In the genomic region with DNA sequence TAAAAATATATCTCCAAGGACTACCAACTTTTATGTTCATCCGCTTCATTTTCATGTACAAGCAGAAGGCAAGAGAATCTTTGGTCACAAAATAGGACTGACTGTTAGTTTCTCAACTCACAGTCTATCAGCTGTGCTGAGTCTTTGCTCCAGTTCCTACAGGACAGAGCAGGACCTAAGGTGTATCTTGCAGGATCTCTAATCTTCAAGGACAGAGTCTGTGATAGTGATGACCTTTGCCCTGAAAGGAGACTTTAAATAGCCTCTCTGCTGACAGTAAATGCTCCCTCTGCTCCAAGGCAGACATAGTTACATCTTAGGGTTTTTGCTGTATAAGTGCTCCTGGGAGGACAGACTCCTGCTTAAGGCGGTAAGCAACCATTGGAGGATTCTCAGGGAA, we compare ENCODE assay signal across 24 mouse cellular contexts. TPM values are rescaled to one million over a fixed set of nuclear protein-coding genes. Genes with fewer than 3 reads are reported as not detected.
DNase-seq lines count a peak whose midpoint lies in the region; ATAC-seq lines count a peak whose summit lies in the region.
"Had no signal": no experiment of that assay in that cellular context is flagged by ENCODE, and none has a peak within 500 bp of the region (broad histone marks: within the 10 kb centered on the region; RNA-seq: fewer than 3 reads in every experiment).

No protein-coding gene starts in this region.

- peaks cover 5% of the 10 kb centered on the region; the same call in 1 of the 2 replicates for H3K36me3 ChIP-seq in heart, embryonic 10.5 days
- no peaks in the 10 kb centered on the region for H3K36me3 ChIP-seq in heart, embryonic 15.5 days
- no peaks in the 10 kb centered on the region for H3K36me3 ChIP-seq in intestine, embryonic 16.5 days (ENCODE audit: control insufficient read depth, insufficient read depth, low read length)
- H3K36me3 ChIP-seq: forebrain, embryonic 12.5 days had no signal

- peak overlapping the region; percentile 52; the same call in 1 of the 2 replicates for H3K27ac ChIP-seq in heart, embryonic 10.5 days
- peak overlapping the region; percentile 61 for H3K27ac ChIP-seq in heart, embryonic 15.5 days
- H3K27ac ChIP-seq in intestine, embryonic 16.5 days (ENCODE audit: low read length) = no peak overlapping the region
- H3K27ac ChIP-seq: embryonic facial prominence, embryonic 12.5 days; forebrain, embryonic 12.5 days; hindbrain, embryonic 10.5 days; hindbrain, embryonic 14.5 days; kidney, postnatal 0 days had no signal

- no peak overlapping the region for H3K4me2 ChIP-seq in heart, embryonic 15.5 days
- H3K4me2 ChIP-seq in intestine, embryonic 16.5 days (ENCODE audit: low read depth, low read length) = no peak overlapping the region
- H3K4me2 ChIP-seq: embryonic facial prominence, embryonic 12.5 days; forebrain, embryonic 12.5 days; hindbrain, embryonic 14.5 days had no signal

- no peaks in the 10 kb centered on the region for H3K27me3 ChIP-seq in heart, embryonic 10.5 days (ENCODE audit: insufficient read depth, poor library complexity, severe bottlenecking)
- H3K27me3 ChIP-seq in heart, embryonic 15.5 days = no peaks in the 10 kb centered on the region
- no peaks in the 10 kb centered on the region for H3K27me3 ChIP-seq in intestine, embryonic 16.5 days (replicated peaks; ENCODE audit: control insufficient read depth, insufficient read depth, low read length)
- H3K27me3 ChIP-seq: embryonic facial prominence, embryonic 12.5 days; forebrain, embryonic 12.5 days had no signal

- DNase-seq in frontal cortex, postnatal 10 days (ENCODE audit: low spot score in 2 of 2) = no peak
- no peak for DNase-seq in heart, embryonic 10.5 days (ENCODE audit: low spot score)
- no peak for DNase-seq in heart, postnatal 25 days (ENCODE audit: low spot score)
- DNase-seq in heart, postnatal 36 days = no peak
- DNase-seq in left cerebral cortex, postnatal 36 days (ENCODE audit: low spot score in 2 of 2) = no peak
- DNase-seq: adrenal gland, adult 8-10 months; B cell, adult 2 months; cerebellum, adult 11-12 months; cerebellum, adult 9-10 months; cerebellum, postnatal 25 days; gastrocnemius, postnatal 10 days; kidney, adult 11 months; kidney, adult 9 months had no signal

- WGBS in heart, embryonic 10.5 days = 66% methylated on average over 2 of the region's 2 CpGs
- WGBS in heart, embryonic 15.5 days = 72% methylated on average over 2 of the region's 2 CpGs
- 79% methylated on average over 2 of the region's 2 CpGs for WGBS in intestine, embryonic 16.5 days

- peaks cover 68% of the 10 kb centered on the region for H3K4me1 ChIP-seq in heart, embryonic 10.5 days
- H3K4me1 ChIP-seq in heart, embryonic 15.5 days (replicated peaks) = peaks cover 64% of the 10 kb centered on the region
- peaks cover 11% of the 10 kb centered on the region for H3K4me1 ChIP-seq in intestine, embryonic 16.5 days (ENCODE audit: control insufficient read depth, insufficient read depth, low read length)

- H3K4me3 ChIP-seq in heart, embryonic 10.5 days = no peak overlapping the region
- H3K4me3 ChIP-seq in heart, embryonic 15.5 days = no peak overlapping the region
- H3K4me3 ChIP-seq in intestine, embryonic 16.5 days (ENCODE audit: low read length) = no peak overlapping the region
- H3K4me3 ChIP-seq: embryonic facial prominence, embryonic 12.5 days; forebrain, embryonic 12.5 days; hindbrain, embryonic 10.5 days had no signal

- no peaks in the 10 kb centered on the region for H3K9me3 ChIP-seq in heart, embryonic 10.5 days
- no peaks in the 10 kb centered on the region for H3K9me3 ChIP-seq in heart, embryonic 15.5 days (replicated peaks)
- no peaks in the 10 kb centered on the region for H3K9me3 ChIP-seq in intestine, embryonic 16.5 days (ENCODE audit: control insufficient read depth, low read length)
- H3K9me3 ChIP-seq: embryonic facial prominence, embryonic 12.5 days; forebrain, embryonic 12.5 days; G1E; hindbrain, embryonic 10.5 days had no signal

- intact Hi-C loops in heart, postnatal 25 days (cut with DNase I) = no loop called here
- intact Hi-C loops in heart, postnatal 36 days (cut with DNase I) = no loop called here
- intact Hi-C loops in left cerebral cortex, postnatal 36 days (cut with DNase I) = no loop called here

- ATAC-seq in frontal cortex, adult (ENCODE audit: low TSS enrichment) = 0 out of 2 replicates have a peak, but pooled peaks have one; percentile 7
- ATAC-seq in heart, embryonic 15.5 days (replicated peaks; ENCODE audit: insufficient number of reproducible peaks, insufficient read depth, low FRiP score, low read depth) = no peak
- ATAC-seq in intestine, embryonic 16.5 days = peak; percentile 63
- ATAC-seq: CD4-positive, CD25-positive, alpha-beta regulatory T cell, adult 4 months; forebrain, embryonic 16.5 days had no signal

- no peak overlapping the region for H3K9ac ChIP-seq in heart, embryonic 15.5 days
- H3K9ac ChIP-seq in intestine, embryonic 16.5 days (ENCODE audit: low read depth, low read length) = no peak overlapping the region
- H3K9ac ChIP-seq: embryonic facial prominence, embryonic 12.5 days; forebrain, embryonic 12.5 days; hindbrain, embryonic 14.5 days had no signal

RNA-seq across cellular contexts. Expression of gene Cblb, which starts 26.3 kb away (rescaled TPM):
- 15.5 and 16.1 TPM in 2 replicates for polyA plus RNA-seq in heart, embryonic 10.5 days (2016; fragmentation: Nextera tagmentation; extraction: Ambion mirVana)
- total RNA-seq in heart, postnatal 25 days (2021) = 10 to 100 TPM; 14.2 to 16.1 TPM
- 7.9 and 12.5 TPM in 2 replicates for polyA plus RNA-seq in heart, embryonic 15.5 days (2015; fragmentation: Nextera tagmentation; extraction: Ambion mirVana)
- 10 to 100 TPM; 15.6 to 18.1 TPM for total RNA-seq in heart, postnatal 36 days (2021)
- polyA plus RNA-seq in intestine, embryonic 16.5 days (2015; fragmentation: Nextera tagmentation; extraction: Ambion mirVana) = 5.7 and 7.1 TPM in 2 replicates
- total RNA-seq in left cerebral cortex, postnatal 36 days (2021) = 10 to 100 TPM; 19.3 to 21.4 TPM
